Mouse (Mus musculus) megakaryocyte-erythroid progenitor cell, adult 5 weeks (primary cell): Measurements from ENCODE around the gene Rbm12b1. TPM values are rescaled to one million over a fixed set of nuclear protein-coding genes. Genes with fewer than 3 reads are reported as not detected.

Source experiments
- polyA plus RNA-seq: library from polyadenylated mRNA; stranded (reverse); fragments of >175 nt; gene quantifications from 2 replicates; pipeline ENCODE4 v1.2.3, GENCODE M21; 2012

Gene Rbm12b1
- 3.9 and 12.1 TPM in 2 replicates for polyA plus RNA-seq

GRCm38 (mm10) chr4:12140141-12140567 lies at the start of gene Rbm12b1:
Rbm12b1 (plus strand) TSS chr4:12140264.

GRCm38 (mm10) chr4:12171318-12172091 lies 31.4 kb downstream of the Rbm12b1 start, which contains the start of gene Fam92a:
Fam92a (minus strand) TSS chr4:12172015.

Other genes starting within 250 kb of the Rbm12b1 start
- gene Gm10604, start 159.0 kb upstream of the Rbm12b1 start, polyA plus RNA-seq: not detected in 2 replicates
- gene Rbm12b2, start 50.8 kb upstream of the Rbm12b1 start, polyA plus RNA-seq: 1.5 and 1.9 TPM in 2 replicates
- 15.5 and 19.5 TPM in 2 replicates for gene Fam92a, start 31.8 kb downstream of the Rbm12b1 start, polyA plus RNA-seq